Mouse (Mus musculus) cortical plate, adult 2 months (tissue): ENCODE measurements around the gene Fer.

Experiments
- CTCF ChIP-seq: fragments of 200-500 bp; IDR thresholded peaks from 2 replicates; pipeline ENCODE4 v1.5.1; 2011; ENCODE audit warnings: mild to moderate bottlenecking, control low read depth, low read length; ENCODE audit not compliant: insufficient read depth; ENCODE audit errors: extremely low read depth
- POLR2A ChIP-seq: fragments of 200-500 bp; IDR thresholded peaks from 2 replicates; pipeline ENCODE4 v1.6.1; 2011; ENCODE audit warnings: mild to moderate bottlenecking, low read length, control low read depth; ENCODE audit not compliant: insufficient read depth; ENCODE audit errors: extremely low read depth

- TF ChIP-seq POLR2A (no peak), CTCF (no peak)
Observed at GRCm38 (mm10) chr17:64180546-64180945, 317.7 kb downstream of the Fer start.
